Mouse (Mus musculus): ENCODE measurements around the gene Gm11273. TPM values are rescaled to one million over a fixed set of nuclear protein-coding genes. Genes with fewer than 3 reads are reported as not detected.

Gene Gm11273
- polyA plus RNA-seq, 1 experiment: not detected

DNA sequence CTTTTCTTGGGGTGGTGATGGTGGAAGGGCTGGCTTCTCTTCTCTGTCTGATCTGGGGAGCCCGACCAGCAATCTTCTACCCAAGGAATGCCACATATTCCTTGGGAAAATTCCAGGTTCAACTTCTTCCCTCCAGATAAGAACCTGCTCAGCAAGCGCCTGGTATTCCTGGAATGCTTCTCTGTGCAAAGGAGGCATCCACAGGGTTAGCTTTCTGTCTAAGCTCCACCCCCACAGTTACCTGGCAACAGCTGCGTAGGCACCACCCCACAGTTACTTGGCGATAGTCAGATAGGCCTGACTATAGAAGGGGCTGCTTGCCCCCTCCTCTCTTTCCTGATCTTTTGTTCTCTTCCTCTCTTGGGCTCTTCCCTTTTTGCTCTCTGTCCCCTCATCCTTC, 44.9 kb downstream of the Gm11273 start:
- Histone ChIP-seq H3K27ac (ENCODE audit: insufficient read depth, low read depth, low read length) (no peak overlapping the region), H3K4me1 (ENCODE audit: control insufficient read depth, insufficient read depth, low read length) (no peaks in the 10 kb centered on the region), H3K4me3 (ENCODE audit: insufficient read depth, low read depth, low read length) (no peak overlapping the region)
- 12% methylated on average over 4 of the region's 4 CpGs for WGBS
- no peak for TF ChIP-seq POLR2A (IDR thresholded peaks at IDR 0.05; ENCODE audit: insufficient read depth, low read depth, low read length)
- TF ChIP-seq CTCF (IDR thresholded peaks at IDR 0.05; ENCODE audit: insufficient read depth, low read depth, low read length): no peak

DNA sequence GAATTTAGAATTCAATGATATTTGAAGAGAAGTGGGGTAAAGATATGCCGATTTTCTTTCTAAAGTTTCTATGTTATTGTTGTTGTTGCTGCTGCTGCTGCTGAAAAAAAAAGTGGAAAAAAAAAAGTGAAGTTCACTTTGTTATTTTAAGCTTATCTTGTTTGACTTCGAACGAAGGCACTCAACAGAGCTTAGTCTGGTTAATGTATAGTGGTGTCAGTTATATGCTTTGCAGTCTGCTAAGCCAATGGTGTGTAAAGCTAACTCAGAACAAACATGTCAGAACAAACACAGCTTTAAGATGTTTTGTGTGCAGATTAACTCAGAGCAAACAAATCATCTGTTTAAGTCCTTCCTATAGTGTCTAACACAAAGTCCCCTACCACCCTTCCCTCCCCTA, 47.1 kb downstream of the Gm11273 start:
- TF ChIP-seq POLR2A (IDR thresholded peaks at IDR 0.05; ENCODE audit: insufficient read depth, low read depth, low read length) (no peak), CTCF (IDR thresholded peaks at IDR 0.05; ENCODE audit: insufficient read depth, low read depth, low read length) (no peak)
- Histone ChIP-seq H3K27ac (ENCODE audit: insufficient read depth, low read depth, low read length) (no peak overlapping the region), H3K4me3 (ENCODE audit: insufficient read depth, low read depth, low read length) (no peak overlapping the region), H3K4me1 (ENCODE audit: control insufficient read depth, insufficient read depth, low read length) (no peaks in the 10 kb centered on the region; the same call in 1 of the 2 replicates)
- WGBS: 92% methylated on average over 3 of the region's 3 CpGs

DNA sequence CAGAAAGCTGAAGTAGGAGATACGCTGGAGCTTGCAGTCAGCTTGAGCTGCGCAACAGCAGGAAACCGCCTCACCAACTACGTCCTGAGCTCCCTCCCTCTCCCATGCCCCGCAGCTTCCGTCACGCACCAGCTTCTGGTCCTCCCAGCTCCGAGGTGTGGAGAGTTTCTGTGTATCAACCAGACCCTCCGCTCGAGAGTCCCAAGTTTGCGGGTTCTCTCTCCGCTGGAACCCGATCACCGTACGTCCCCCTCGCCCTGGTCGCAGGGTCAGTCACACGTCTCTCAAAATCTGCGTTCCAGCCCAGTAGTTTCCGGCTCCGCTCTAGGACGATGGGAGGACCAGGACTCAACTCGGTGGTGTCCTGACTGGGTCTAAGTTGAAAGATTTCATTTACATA, 47.8 kb downstream of the Gm11273 start, which contains the start of gene Zscan26:
TSS of gene Zscan26 (minus strand) at position 282 of the 400 bp plus-strand sequence.
- peak; percentile 51 for TF ChIP-seq POLR2A (IDR thresholded peaks at IDR 0.05; ENCODE audit: insufficient read depth, low read depth, low read length)
- TF ChIP-seq CTCF (IDR thresholded peaks at IDR 0.05; ENCODE audit: insufficient read depth, low read depth, low read length): no peak
- Histone ChIP-seq H3K4me1 (ENCODE audit: control insufficient read depth, insufficient read depth, low read length) (no peaks in the 10 kb centered on the region; the same call in 1 of the 2 replicates), H3K27ac (ENCODE audit: insufficient read depth, low read depth, low read length) (peak within 1 kb of the TSS; percentile 78), H3K4me3 (ENCODE audit: insufficient read depth, low read depth, low read length) (peak within 1 kb of the TSS; percentile 83)
- under 1% methylated on average over 23 of the region's 23 CpGs for WGBS

DNA sequence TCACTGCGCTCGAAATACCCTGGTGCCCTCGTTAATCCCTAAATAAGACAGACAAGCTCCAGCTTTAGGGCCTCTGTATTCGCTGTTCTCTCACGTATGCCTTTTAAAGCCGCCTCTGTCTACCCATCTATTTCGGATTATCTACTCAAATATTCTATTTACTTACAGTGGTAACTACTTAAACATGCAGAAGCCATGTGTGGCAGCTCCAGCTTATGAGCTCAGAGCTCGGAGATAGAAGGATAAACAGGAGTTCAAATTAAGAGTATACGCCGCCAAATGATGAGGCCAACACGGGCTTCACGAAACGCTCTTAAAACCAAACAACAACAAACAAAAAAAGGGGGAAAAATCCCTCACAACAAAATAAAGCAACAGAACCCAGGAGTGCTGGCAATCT, 48.2 kb downstream of the Gm11273 start:
- under 1% methylated on average over 13 of the region's 13 CpGs for WGBS
- Histone ChIP-seq H3K4me1 (ENCODE audit: control insufficient read depth, insufficient read depth, low read length) (no peaks in the 10 kb centered on the region; the same call in 1 of the 2 replicates), H3K27ac (ENCODE audit: insufficient read depth, low read depth, low read length) (peak overlapping the region; percentile 78; the same call in 1 of the 2 replicates), H3K4me3 (ENCODE audit: insufficient read depth, low read depth, low read length) (peak overlapping the region; percentile 83)
- TF ChIP-seq CTCF (IDR thresholded peaks at IDR 0.05; ENCODE audit: insufficient read depth, low read depth, low read length) (no peak), POLR2A (IDR thresholded peaks at IDR 0.05; ENCODE audit: insufficient read depth, low read depth, low read length) (no peak)

Other genes with a start within 250 kb of the Gm11273 start
- not detected in 2 replicates for gene Gpx5, start 208.7 kb downstream of the Gm11273 start, polyA plus RNA-seq (2012; ENCODE audit: insufficient read depth, insufficient read length, low replicate concordance, missing spikeins)
- gene Gpx6, start 189.3 kb downstream of the Gm11273 start, polyA plus RNA-seq (2012; ENCODE audit: insufficient read depth, insufficient read length, low replicate concordance, missing spikeins): not detected in 2 replicates
- not detected in 2 replicates for gene Olfr1367, start 154.5 kb downstream of the Gm11273 start, polyA plus RNA-seq (2012; ENCODE audit: insufficient read depth, insufficient read length, low replicate concordance, missing spikeins)
- gene Zscan12, start 138.6 kb downstream of the Gm11273 start, polyA plus RNA-seq (2012; ENCODE audit: insufficient read depth, insufficient read length, low replicate concordance, missing spikeins): not detected in 2 replicates
- gene Zkscan3, start 98.7 kb downstream of the Gm11273 start, polyA plus RNA-seq (2012; ENCODE audit: insufficient read depth, insufficient read length, low replicate concordance, missing spikeins): 126 TPM in 1 of 2 replicates, not detected in the other
- not detected in 2 replicates for gene Pgbd1, start 60.4 kb downstream of the Gm11273 start, polyA plus RNA-seq (2012; ENCODE audit: insufficient read depth, insufficient read length, low replicate concordance, missing spikeins)
- not detected in 2 replicates for gene Zscan26, start 47.7 kb downstream of the Gm11273 start, polyA plus RNA-seq (2012; ENCODE audit: insufficient read depth, insufficient read length, low replicate concordance, missing spikeins)
- not detected in 2 replicates for gene Nkapl, start 32.9 kb downstream of the Gm11273 start, polyA plus RNA-seq (2012; ENCODE audit: insufficient read depth, insufficient read length, low replicate concordance, missing spikeins)
- not detected in 2 replicates for gene Zkscan4, start 22.5 kb downstream of the Gm11273 start, polyA plus RNA-seq (2012; ENCODE audit: insufficient read depth, insufficient read length, low replicate concordance, missing spikeins)
- not detected in 2 replicates for gene Gm10065, start 22.0 kb downstream of the Gm11273 start, polyA plus RNA-seq (2012; ENCODE audit: insufficient read depth, insufficient read length, low replicate concordance, missing spikeins)
- not detected in 2 replicates for gene AK157302, start 6.2 kb downstream of the Gm11273 start, polyA plus RNA-seq (2012; ENCODE audit: insufficient read depth, insufficient read length, low replicate concordance, missing spikeins)
- not detected in 2 replicates for gene Zkscan8, start 29.7 kb upstream of the Gm11273 start, polyA plus RNA-seq (2012; ENCODE audit: insufficient read depth, insufficient read length, low replicate concordance, missing spikeins)
- not detected in 2 replicates for gene Olfr1366, start 41.4 kb upstream of the Gm11273 start, polyA plus RNA-seq (2012; ENCODE audit: insufficient read depth, insufficient read length, low replicate concordance, missing spikeins)
- gene Olfr1535, start 58.5 kb upstream of the Gm11273 start, polyA plus RNA-seq (2012; ENCODE audit: insufficient read depth, insufficient read length, low replicate concordance, missing spikeins): not detected in 2 replicates
- gene Olfr1364, start 80.3 kb upstream of the Gm11273 start, polyA plus RNA-seq (2012; ENCODE audit: insufficient read depth, insufficient read length, low replicate concordance, missing spikeins): not detected in 2 replicates
- gene Olfr1362, start 112.6 kb upstream of the Gm11273 start, polyA plus RNA-seq (2012; ENCODE audit: insufficient read depth, insufficient read length, low replicate concordance, missing spikeins): not detected in 2 replicates
- not detected in 2 replicates for gene Olfr11, start 141.1 kb upstream of the Gm11273 start, polyA plus RNA-seq (2012; ENCODE audit: insufficient read depth, insufficient read length, low replicate concordance, missing spikeins)
- gene Olfr1361, start 162.0 kb upstream of the Gm11273 start, polyA plus RNA-seq (2012; ENCODE audit: insufficient read depth, insufficient read length, low replicate concordance, missing spikeins): not detected in 2 replicates
- gene Olfr1360, start 176.0 kb upstream of the Gm11273 start, polyA plus RNA-seq (2012; ENCODE audit: insufficient read depth, insufficient read length, low replicate concordance, missing spikeins): not detected in 2 replicates
- not detected in 2 replicates for gene Olfr1359, start 196.7 kb upstream of the Gm11273 start, polyA plus RNA-seq (2012; ENCODE audit: insufficient read depth, insufficient read length, low replicate concordance, missing spikeins)
- not detected in 2 replicates for gene Hist1h2bl, start 214.7 kb upstream of the Gm11273 start, polyA plus RNA-seq (2012; ENCODE audit: insufficient read depth, insufficient read length, low replicate concordance, missing spikeins)
- not detected in 2 replicates for gene Hist1h2ai, start 215.0 kb upstream of the Gm11273 start, polyA plus RNA-seq (2012; ENCODE audit: insufficient read depth, insufficient read length, low replicate concordance, missing spikeins)
- not detected in 2 replicates for gene Hist1h3h, start 216.2 kb upstream of the Gm11273 start, polyA plus RNA-seq (2012; ENCODE audit: insufficient read depth, insufficient read length, low replicate concordance, missing spikeins)
- gene Hist1h2bm, start 220.6 kb upstream of the Gm11273 start, polyA plus RNA-seq (2012; ENCODE audit: insufficient read depth, insufficient read length, low replicate concordance, missing spikeins): not detected in 2 replicates
- not detected in 2 replicates for gene Hist1h4j, start 233.6 kb upstream of the Gm11273 start, polyA plus RNA-seq (2012; ENCODE audit: insufficient read depth, insufficient read length, low replicate concordance, missing spikeins)
- gene Hist1h4k, start 249.1 kb upstream of the Gm11273 start, polyA plus RNA-seq (2012; ENCODE audit: insufficient read depth, insufficient read length, low replicate concordance, missing spikeins): not detected in 2 replicates